23 mouse cellular contexts compared by ENCODE assay signal in the genomic region with DNA sequence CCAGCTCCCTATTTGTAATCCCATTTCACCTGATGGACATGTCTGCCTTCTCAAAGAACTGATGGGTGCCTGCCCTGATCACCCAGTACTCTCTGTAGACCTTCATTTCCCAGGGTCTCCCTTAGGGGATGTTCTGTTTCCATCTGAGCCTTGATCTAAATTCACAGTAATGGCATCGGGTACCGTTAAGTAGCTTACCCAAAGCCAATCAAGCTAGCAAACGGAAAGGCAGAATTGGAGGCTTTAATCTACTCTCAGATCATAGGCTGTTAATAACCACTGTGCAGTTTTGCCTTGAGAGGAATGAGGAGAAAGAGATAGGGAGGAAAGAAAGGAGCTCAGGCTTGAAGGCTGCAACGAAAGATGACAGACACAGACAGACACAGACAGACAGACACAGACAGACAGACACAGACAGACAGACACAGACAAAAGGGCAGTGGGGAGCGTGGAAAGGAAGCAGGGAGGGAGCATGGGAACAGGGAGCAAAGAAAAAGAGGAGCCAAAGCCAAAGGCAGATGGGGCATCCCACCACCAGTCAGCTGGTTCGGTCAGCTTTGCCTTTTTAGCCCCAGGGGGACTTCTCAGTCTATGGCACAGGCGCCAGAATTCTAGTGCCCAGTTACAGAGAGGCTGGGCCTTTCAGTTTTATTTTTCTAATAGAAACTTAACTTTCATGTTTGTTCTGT. TPM values are rescaled to one million over a fixed set of nuclear protein-coding genes. Genes with fewer than 3 reads are reported as not detected.
DNase-seq lines count a peak whose midpoint lies in the region; ATAC-seq and TF ChIP-seq lines count a peak whose summit lies in the region.
"Had no signal": no experiment of that assay in that cellular context is flagged by ENCODE, and none has a peak within 500 bp of the region (broad histone marks: within the 10 kb centered on the region; RNA-seq: fewer than 3 reads in every experiment).

No protein-coding gene starts in this region.

- no peak for DNase-seq in heart, adult 2 months
- no peak for DNase-seq in heart, adult 8-10 months (ENCODE audit: low spot score)
- DNase-seq in layer of hippocampus, adult 2 months (ENCODE audit: low spot score in 2 of 2), result no peak
- no peak for DNase-seq in layer of hippocampus, postnatal 14 days (ENCODE audit: low spot score in 2 of 2)
- peak; percentile 21 for DNase-seq in midbrain, postnatal 0 days (ENCODE audit: low spot score)
- DNase-seq in thymus, postnatal 10 days (ENCODE audit: low spot score in 2 of 2), result no peak
- DNase-seq: adrenal gland, postnatal 36 days; B cell, adult 2 months; cerebellum, adult 11 months; forebrain, postnatal 0 days; layer of hippocampus, adult 9-11 months; liver; right cerebral cortex, postnatal 14 days; spleen, adult 18-20 months; thymus, postnatal 14 days had no signal

- WGBS in heart, adult 2 months, result 79% methylated on average over 7 of the region's 7 CpGs
- WGBS in midbrain, postnatal 0 days, result 48% methylated on average over 7 of the region's 7 CpGs
- WGBS in midbrain, embryonic 15.5 days, result 58% methylated on average over 7 of the region's 7 CpGs

- H3K4me1 ChIP-seq in heart, adult 2 months (ENCODE audit: control insufficient read depth, insufficient read depth, low read length), result peaks cover 2% of the 10 kb centered on the region; the same call in 1 of the 2 replicates
- no peaks in the 10 kb centered on the region for H3K4me1 ChIP-seq in midbrain, postnatal 0 days (ENCODE audit: insufficient read depth, low read length)
- H3K4me1 ChIP-seq in midbrain, embryonic 15.5 days, result peaks cover 8% of the 10 kb centered on the region
- H3K4me1 ChIP-seq: embryonic facial prominence, embryonic 12.5 days; liver, embryonic 15.5 days had no signal

- H3K27me3 ChIP-seq in heart, adult 2 months (ENCODE audit: control insufficient read depth, insufficient read depth, low read length), result no peaks in the 10 kb centered on the region
- no peaks in the 10 kb centered on the region for H3K27me3 ChIP-seq in midbrain, postnatal 0 days (ENCODE audit: insufficient read depth, low read length)
- H3K27me3 ChIP-seq in midbrain, embryonic 15.5 days (replicated peaks), result no peaks in the 10 kb centered on the region
- H3K27me3 ChIP-seq: CH12.LX; embryonic facial prominence, embryonic 12.5 days had no signal

- no peak overlapping the region for H3K4me3 ChIP-seq in heart, adult 2 months
- H3K4me3 ChIP-seq in layer of hippocampus, adult 2 months, result no peak overlapping the region
- no peak overlapping the region for H3K4me3 ChIP-seq in midbrain, postnatal 0 days (ENCODE audit: low read depth, low read length)
- H3K4me3 ChIP-seq in midbrain, embryonic 15.5 days, result no peak overlapping the region
- H3K4me3 ChIP-seq: embryonic facial prominence, embryonic 12.5 days; limb, embryonic 10.5 days; liver, embryonic 15.5 days had no signal

- TF ChIP-seq CTCF in heart, adult 2 months (IDR thresholded peaks at IDR 0.05), result no peak
- TF ChIP-seq CTCF in layer of hippocampus, adult 2 months (conservative IDR thresholded peaks at IDR 0.05), result no peak
- TF ChIP-seq CTCF in midbrain, postnatal 0 days (IDR thresholded peaks at IDR 0.05), result no peak

- TF ChIP-seq EP300 in heart, adult 2 months (IDR thresholded peaks at IDR 0.05; ENCODE audit: insufficient read depth, low read depth, low read length), result no peak

- H3K36me3 ChIP-seq in heart, adult 2 months (ENCODE audit: control insufficient read depth, insufficient read depth, low read length), result no peaks in the 10 kb centered on the region
- H3K36me3 ChIP-seq in midbrain, postnatal 0 days (ENCODE audit: insufficient read depth, low read length), result no peaks in the 10 kb centered on the region
- H3K36me3 ChIP-seq in midbrain, embryonic 15.5 days (replicated peaks), result no peaks in the 10 kb centered on the region
- H3K36me3 ChIP-seq: embryonic facial prominence, embryonic 12.5 days; G1E; limb, embryonic 10.5 days; liver, embryonic 15.5 days had no signal

- H3K27ac ChIP-seq in heart, adult 2 months, result peak overlapping the region; percentile 44
- peak overlapping the region; percentile 43; the same call in 1 of the 2 replicates for H3K27ac ChIP-seq in layer of hippocampus, adult 2 months
- H3K27ac ChIP-seq in midbrain, postnatal 0 days (ENCODE audit: low read depth, low read length), result no peak overlapping the region
- no peak overlapping the region for H3K27ac ChIP-seq in midbrain, embryonic 15.5 days
- H3K27ac ChIP-seq: embryonic facial prominence, embryonic 12.5 days; limb, embryonic 10.5 days; liver, embryonic 15.5 days; macrophage had no signal

- TF ChIP-seq POLR2A in heart, adult 2 months (IDR thresholded peaks at IDR 0.05; ENCODE audit: insufficient read depth, low read depth, low read length), result no peak

- H3K9ac ChIP-seq in heart, adult 2 months (ENCODE audit: low read depth, low read length), result no peak overlapping the region
- H3K9ac ChIP-seq in midbrain, postnatal 0 days (replicated peaks; ENCODE audit: low read length, poor library complexity, severe bottlenecking), result no peak overlapping the region
- H3K9ac ChIP-seq in midbrain, embryonic 15.5 days, result no peak overlapping the region
- H3K9ac ChIP-seq: embryonic facial prominence, embryonic 12.5 days; forebrain, postnatal 0 days; liver, embryonic 15.5 days had no signal

- no peaks in the 10 kb centered on the region for H3K9me3 ChIP-seq in midbrain, postnatal 0 days (ENCODE audit: low read length)
- H3K9me3 ChIP-seq in midbrain, embryonic 15.5 days, result no peaks in the 10 kb centered on the region
- H3K9me3 ChIP-seq: embryonic facial prominence, embryonic 12.5 days; G1E; limb, embryonic 10.5 days; liver, embryonic 15.5 days had no signal

- H3K4me2 ChIP-seq in midbrain, postnatal 0 days (ENCODE audit: low read depth, low read length, poor library complexity, severe bottlenecking), result no peak overlapping the region
- H3K4me2 ChIP-seq in midbrain, embryonic 15.5 days, result no peak overlapping the region
- H3K4me2 ChIP-seq: embryonic facial prominence, embryonic 12.5 days; liver, embryonic 15.5 days had no signal

- ATAC-seq in midbrain, postnatal 0 days (ENCODE audit: low FRiP score), result no peak
- ATAC-seq in midbrain, embryonic 15.5 days (replicated peaks), result no peak
- ATAC-seq: forebrain, postnatal 0 days; Patski had no signal

- H3K79me2 ChIP-seq in heart, adult 2 months (replicated peaks; ENCODE audit: control insufficient read depth, insufficient read depth, low read length), result no peaks in the 10 kb centered on the region

- intact Hi-C loops in heart, adult 2 months (cut with DNase I), result no loop called here

RNA-seq across cellular contexts. Expression of a gene that starts 30.6 kb away (rescaled TPM):
- total RNA-seq in heart, adult 2 months (2021), result 10 to 100 TPM; 13.6 to 13.7 TPM
- polyA plus RNA-seq in heart, adult 2 months (2012; rRNA removed), result 6.2 and 9.9 TPM in 2 replicates
- total RNA-seq in heart, adult 8-10 months (2022), result 10 to 100 TPM; 11.5 to 13.2 (median 12.2) TPM
- 10 to 100 TPM; 48.1 to 49.6 TPM for total RNA-seq in layer of hippocampus, adult 2 months (2021)
- total RNA-seq in layer of hippocampus, postnatal 14 days (2021), result 10 to 100 TPM; 56.5 to 59.4 TPM
- total RNA-seq in midbrain, postnatal 0 days (2014; rRNA removed), result 37.3 and 44.8 TPM in 2 replicates
- 35.1 and 37.7 TPM in 2 replicates for polyA plus RNA-seq in midbrain, postnatal 0 days (2015; fragmentation: Nextera tagmentation; extraction: Ambion mirVana)
- polyA plus RNA-seq in midbrain, embryonic 15.5 days (2015; fragmentation: Nextera tagmentation; extraction: Ambion mirVana), result 70.9 and 72.3 TPM in 2 replicates

Comparison
In these comparisons a context has a peak if more than half of its experiments do, and no peak if none do; other contexts are left out.
1. H3K27ac ChIP-seq: peak in heart, adult 2 months (single experiment) and layer of hippocampus, adult 2 months (single experiment); none in midbrain, postnatal 0 days (single experiment) and midbrain, embryonic 15.5 days (single experiment).